Mouse (Mus musculus) lung, embryonic 16.5 days (tissue): ENCODE results near the gene Tex11. TPM values are rescaled to one million over a fixed set of nuclear protein-coding genes. Genes with fewer than 3 reads are reported as not detected.
A peak's percentile ranks its signal among the peaks of the same experiment; 100 is the strongest.
"Not testable (repeated sequence)": the region's sequence is repeated elsewhere in the genome, so short reads cannot be mapped to it uniquely, and the experiment has no call there.

ENCODE experiments used
- ATAC-seq: fragments of 200-750 bp; cut with Nextera tagmentation; 2 replicates; pipeline ENCODE4 v1.8.0; 2017; ENCODE audit warnings: low read depth, mild to moderate bottlenecking, moderate library complexity
- H3K27ac ChIP-seq: fragments of 300-500 bp; sonication (generic); 2 replicates; pipeline ENCODE4 v1.5.1; 2014; ENCODE audit warnings: mild to moderate bottlenecking, control low read depth, low read length
- H3K27me3 ChIP-seq: fragments of 300-500 bp; sonication (generic); 2 replicates; pipeline ENCODE4 v1.6.1; 2014; ENCODE audit warnings: low read depth, low read length, mixed read lengths; ENCODE audit not compliant: control insufficient read depth, insufficient read depth
- H3K36me3 ChIP-seq: fragments of 300-500 bp; sonication (generic); 2 replicates; pipeline ENCODE4 v1.6.1; 2014; ENCODE audit warnings: low read length; ENCODE audit not compliant: control insufficient read depth, insufficient read depth
- H3K4me1 ChIP-seq: fragments of 300-500 bp; sonication (generic); replicated peaks from 2 replicates; pipeline ENCODE4 v1.6.1; 2014; ENCODE audit warnings: low read length, mixed read lengths; ENCODE audit not compliant: control insufficient read depth, insufficient read depth
- H3K4me2 ChIP-seq: fragments of 300-500 bp; sonication (generic); 2 replicates; pipeline ENCODE4 v1.6.1; 2014; ENCODE audit warnings: low read depth, low read length, control low read depth
- H3K4me3 ChIP-seq: fragments of 300-500 bp; sonication (generic); 2 replicates; pipeline ENCODE4 v1.5.1; 2014; ENCODE audit warnings: mild to moderate bottlenecking, low read length, control low read depth
- H3K9ac ChIP-seq: fragments of 300-500 bp; sonication (generic); 2 replicates; pipeline ENCODE4 v1.6.1; 2014; ENCODE audit warnings: low read length, control low read depth
- H3K9me3 ChIP-seq: fragments of 300-500 bp; sonication (generic); 2 replicates; pipeline ENCODE4 v1.6.1; 2016; ENCODE audit warnings: low read length; ENCODE audit not compliant: control insufficient read depth
- WGBS: fragments of 180-500 bp; shearing (Covaris S2); extraction: QIAGEN DNeasy Blood & Tissue Kit; methylation state at CpG from one replicate; pipeline ENCODE4 v1.1.7; 2014; 5-methylcytosine and 5-hydroxymethylcytosine counted together
- polyA plus RNA-seq: library from polyadenylated mRNA; unstranded; fragments of >200 nt; fragmentation: Nextera tagmentation; extraction: Ambion mirVana; gene quantifications from 2 replicates; pipeline ENCODE4 v1.2.1, GENCODE M21; 2015

Gene Tex11
- polyA plus RNA-seq = 0.25 and 0.33 TPM in 2 replicates

GRCm38 (mm10) chrX:101059541-101059940, at the start of gene Tex11:
Gene Tex11, minus strand, starts transcription at chrX:101059667.
- no peaks in the 10 kb centered on the region for H3K27me3 ChIP-seq
- H3K36me3 ChIP-seq = no peaks in the 10 kb centered on the region
- no peaks in the 10 kb centered on the region for H3K9me3 ChIP-seq
- H3K27ac ChIP-seq = no peak within 1 kb of the TSS
- no peak within 1 kb of the TSS for H3K4me3 ChIP-seq
- H3K4me2 ChIP-seq = no peak within 1 kb of the TSS
- ATAC-seq = no peak
- no peak within 1 kb of the TSS for H3K9ac ChIP-seq
- WGBS = 84% methylated on average over 31 of the region's 31 CpGs
- no peaks in the 10 kb centered on the region for H3K4me1 ChIP-seq

- Histone ChIP-seq H3K4me2 (peak within 1 kb of the TSS; percentile 53), H3K4me1 (no peaks in the 10 kb centered on the region), H3K4me3 (peak within 1 kb of the TSS; percentile 28), H3K9me3 (no peaks in the 10 kb centered on the region), H3K36me3 (no peaks in the 10 kb centered on the region), H3K9ac (no peak within 1 kb of the TSS), H3K27me3 (peaks cover 2% of the 10 kb centered on the region; the same call in 1 of the 2 replicates), H3K27ac (no peak within 1 kb of the TSS)
- 41% methylated on average over 11 of the region's 11 CpGs for WGBS
- no peak for ATAC-seq
Observed at GRCm38 (mm10) chrX:101085920-101086319, 26.5 kb upstream of the Tex11 start, which contains the start of gene Slc7a3. Gene Slc7a3, minus strand, starts transcription at chrX:101086020.

GRCm38 (mm10) chrX:101085211-101085610, 25.7 kb upstream of the Tex11 start:
- H3K27ac ChIP-seq, H3K27me3 ChIP-seq, H3K9me3 ChIP-seq, ATAC-seq, H3K9ac ChIP-seq, H3K4me1 ChIP-seq, H3K36me3 ChIP-seq: not testable (repeated sequence)
- Histone ChIP-seq H3K4me2 (peak overlapping the region; percentile 53), H3K4me3 (peak overlapping the region; percentile 28)
- WGBS = 17% methylated on average over 7 of the region's 9 CpGs

GRCm38 (mm10) chrX:101084192-101084591, 24.7 kb upstream of the Tex11 start:
- ATAC-seq = no peak
- no peak overlapping the region for H3K4me3 ChIP-seq
- WGBS = 58% methylated on average over 2 of the region's 2 CpGs
- H3K36me3 ChIP-seq = no peaks in the 10 kb centered on the region
- H3K27ac ChIP-seq = no peak overlapping the region
- peaks cover 2% of the 10 kb centered on the region; the same call in 1 of the 2 replicates for H3K27me3 ChIP-seq
- H3K4me1 ChIP-seq = no peaks in the 10 kb centered on the region
- H3K9me3 ChIP-seq = no peaks in the 10 kb centered on the region
- no peak overlapping the region for H3K9ac ChIP-seq
- no peak overlapping the region for H3K4me2 ChIP-seq

GRCm38 (mm10) chrX:101065245-101065644, 5.8 kb upstream of the Tex11 start:
- no peaks in the 10 kb centered on the region for H3K36me3 ChIP-seq
- H3K9ac ChIP-seq = no peak overlapping the region
- no peak overlapping the region for H3K27ac ChIP-seq
- no peaks in the 10 kb centered on the region for H3K4me1 ChIP-seq
- no peak overlapping the region for H3K4me3 ChIP-seq
- ATAC-seq = no peak
- H3K27me3 ChIP-seq = no peaks in the 10 kb centered on the region
- no peaks in the 10 kb centered on the region for H3K9me3 ChIP-seq
- no peak overlapping the region for H3K4me2 ChIP-seq
- 56% methylated on average over 1 of the region's 1 CpGs for WGBS

- H3K9me3 ChIP-seq = no peaks in the 10 kb centered on the region
- H3K4me1 ChIP-seq = no peaks in the 10 kb centered on the region
- 56% methylated on average over 2 of the region's 2 CpGs for WGBS
- no peak overlapping the region for H3K4me2 ChIP-seq
- no peak overlapping the region for H3K4me3 ChIP-seq
- no peaks in the 10 kb centered on the region for H3K36me3 ChIP-seq
- ATAC-seq = no peak
- no peak overlapping the region for H3K27ac ChIP-seq
- no peaks in the 10 kb centered on the region for H3K27me3 ChIP-seq
- no peak overlapping the region for H3K9ac ChIP-seq
Observed at GRCm38 (mm10) chrX:101063503-101063902, 4.0 kb upstream of the Tex11 start.

GRCm38 (mm10) chrX:100943640-100944039, 115.8 kb downstream of the Tex11 start:
- H3K27ac ChIP-seq = no peak overlapping the region
- ATAC-seq = no peak
- WGBS = 28% methylated on average over 2 of the region's 2 CpGs
- no peaks in the 10 kb centered on the region for H3K36me3 ChIP-seq
- H3K4me1 ChIP-seq = no peaks in the 10 kb centered on the region
- H3K9me3 ChIP-seq = no peaks in the 10 kb centered on the region
- no peak overlapping the region for H3K4me3 ChIP-seq
- no peaks in the 10 kb centered on the region; the same call in 1 of the 2 replicates for H3K27me3 ChIP-seq
- H3K9ac ChIP-seq = no peak overlapping the region
- no peak overlapping the region for H3K4me2 ChIP-seq

GRCm38 (mm10) chrX:100839211-100839610, 220.3 kb downstream of the Tex11 start:
- Histone ChIP-seq H3K36me3 (no peaks in the 10 kb centered on the region), H3K9me3 (no peaks in the 10 kb centered on the region), H3K4me3 (no peak overlapping the region), H3K4me2 (no peak overlapping the region), H3K27ac (no peak overlapping the region), H3K4me1 (no peaks in the 10 kb centered on the region), H3K9ac (no peak overlapping the region), H3K27me3 (no peaks in the 10 kb centered on the region; the same call in 1 of the 2 replicates)
- no peak for ATAC-seq

- Histone ChIP-seq H3K9me3 (no peaks in the 10 kb centered on the region), H3K9ac (no peak overlapping the region), H3K4me3 (no peak overlapping the region), H3K4me1 (no peaks in the 10 kb centered on the region), H3K27ac (no peak overlapping the region), H3K36me3 (no peaks in the 10 kb centered on the region), H3K4me2 (no peak overlapping the region), H3K27me3 (no peaks in the 10 kb centered on the region; the same call in 1 of the 2 replicates)
- no peak for ATAC-seq
- 77% methylated on average over 2 of the region's 2 CpGs for WGBS
Observed at GRCm38 (mm10) chrX:100832806-100833205, 226.7 kb downstream of the Tex11 start.

- Histone ChIP-seq H3K4me1 (no peaks in the 10 kb centered on the region), H3K9me3 (no peaks in the 10 kb centered on the region), H3K9ac (no peak overlapping the region), H3K4me2 (no peak overlapping the region), H3K27ac (no peak overlapping the region), H3K36me3 (no peaks in the 10 kb centered on the region), H3K4me3 (no peak overlapping the region), H3K27me3 (no peaks in the 10 kb centered on the region)
- 68% methylated on average over 1 of the region's 1 CpGs for WGBS
- no peak for ATAC-seq
Observed at GRCm38 (mm10) chrX:100825557-100825956, 233.9 kb downstream of the Tex11 start.
